Mouse (Mus musculus): ENCODE results near the gene Gpr4.
A peak's percentile ranks its signal among the peaks of the same experiment; 100 is the strongest.

The Gpr4 gene

DNA sequence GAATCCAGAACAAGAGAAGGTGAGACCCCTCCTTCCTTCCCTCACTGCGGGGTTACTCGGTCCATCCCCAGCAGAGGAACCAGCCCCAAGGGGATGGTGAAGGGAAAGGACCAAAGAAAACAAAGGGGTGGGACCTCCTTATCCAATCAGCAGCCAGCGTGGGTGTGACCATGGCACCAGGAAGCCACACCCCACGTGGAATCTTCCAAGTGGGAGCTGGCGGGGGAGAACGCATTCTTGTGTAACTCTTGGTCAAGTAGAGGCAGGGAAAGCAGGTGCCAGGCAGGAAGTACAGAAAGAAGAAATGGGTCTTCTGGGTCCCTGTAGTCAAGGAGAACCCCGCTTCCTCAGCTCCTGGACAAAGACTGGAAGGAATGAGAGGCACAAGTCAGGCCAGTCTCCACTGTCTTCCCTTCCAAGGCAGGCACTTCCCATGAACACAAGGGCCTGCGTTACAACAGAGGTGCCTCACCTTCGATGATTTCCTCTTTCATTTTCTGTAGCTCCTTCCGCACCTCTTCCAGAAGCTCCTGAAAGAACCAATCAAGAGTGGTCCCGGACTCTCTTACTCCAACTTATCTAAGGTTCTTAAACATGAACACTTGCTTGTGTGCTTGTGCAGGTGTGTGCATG lies 45.2 kb downstream of the Gpr4 start:
- DNase-seq (ENCODE audit: low read depth in 1 of 2, low spot score in 2 of 2) = peak; percentile 51 to 62

DNA sequence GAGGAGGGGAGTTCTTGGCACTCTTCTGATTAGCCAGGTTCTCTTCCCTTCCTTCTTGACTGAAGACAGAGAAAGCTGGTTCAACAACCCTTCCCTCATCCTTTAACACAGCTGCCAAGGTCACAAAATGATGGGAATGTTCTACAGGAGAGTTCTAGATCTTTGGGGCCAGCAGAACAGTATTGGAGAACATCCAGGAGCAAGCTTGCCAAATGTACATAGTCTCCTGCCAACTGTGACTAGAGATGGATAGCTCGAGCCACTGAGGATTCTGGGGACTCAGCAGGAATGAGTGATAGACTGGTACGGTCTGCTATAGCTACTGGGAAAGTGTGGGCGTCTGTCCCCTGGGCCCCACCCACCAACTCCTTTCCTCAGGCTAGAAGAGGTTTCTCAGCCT lies 46.0 kb downstream of the Gpr4 start:
- no peak for DNase-seq (ENCODE audit: low read depth in 1 of 2, low spot score in 2 of 2)

DNA sequence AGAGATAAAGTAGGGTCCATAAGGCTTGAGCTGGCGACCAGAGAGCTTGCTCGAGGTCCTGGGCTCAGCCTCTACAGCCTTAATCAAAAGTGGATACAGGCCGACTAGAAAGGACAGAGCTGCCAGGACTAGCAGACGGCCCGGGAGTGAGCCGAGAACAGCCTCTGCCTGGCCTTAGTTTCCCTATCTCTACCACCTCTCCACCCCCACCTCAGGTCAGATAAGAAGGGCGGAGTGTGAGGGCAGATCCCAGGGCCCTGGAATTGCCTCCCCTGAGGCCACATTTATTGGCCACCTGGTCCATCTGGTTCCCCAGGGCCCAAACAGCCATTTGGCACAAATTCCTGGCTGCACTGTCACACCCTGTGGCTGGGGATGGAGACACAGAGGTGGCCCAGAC lies 52.8 kb downstream of the Gpr4 start:
- DNase-seq (ENCODE audit: low read depth in 1 of 2, low spot score in 2 of 2) = no peak

DNA sequence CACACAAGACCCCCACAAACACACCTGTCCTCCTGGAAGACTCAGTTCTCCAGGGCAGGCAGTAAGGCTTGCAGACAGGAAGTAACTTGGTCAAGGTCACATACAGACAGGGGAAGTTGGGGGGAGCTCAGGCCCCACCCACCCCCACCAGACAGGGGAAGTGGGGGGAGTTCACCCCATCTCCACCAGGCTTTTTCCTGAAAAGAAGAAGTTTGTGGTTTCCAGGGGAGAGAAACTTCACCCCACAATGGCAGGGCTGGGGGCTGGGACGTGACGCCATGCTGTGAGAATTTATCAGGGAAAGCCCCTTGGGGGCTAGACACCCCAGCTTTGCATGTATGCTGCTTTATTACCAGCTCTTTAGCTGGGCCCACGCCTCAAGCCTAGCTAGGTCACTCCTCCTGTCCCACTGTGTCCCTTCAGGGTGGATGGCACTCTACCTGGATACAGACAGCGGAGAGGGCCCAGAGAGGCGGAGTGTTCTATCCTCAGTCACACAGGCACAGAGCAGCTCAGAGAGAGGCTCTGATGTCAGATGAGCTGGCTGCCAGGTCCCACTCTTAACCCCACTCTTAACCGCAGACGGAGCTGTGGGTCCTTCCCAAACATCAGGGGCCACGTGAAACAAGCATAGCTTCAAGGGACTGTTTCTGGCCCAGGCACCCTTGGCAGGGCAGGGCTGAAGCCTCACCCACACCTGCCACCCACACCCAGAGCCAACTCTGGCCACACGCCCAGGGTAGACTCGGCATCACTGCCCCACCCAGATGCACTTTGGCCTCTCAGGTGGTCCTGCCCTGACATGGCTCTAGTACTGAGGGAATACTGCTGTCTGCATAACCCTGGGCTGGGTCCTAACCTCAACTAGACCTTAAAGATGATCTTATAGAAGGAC lies 53.8 kb downstream of the Gpr4 start:
- peak; percentile 55 to 76 for DNase-seq (ENCODE audit: low read depth in 1 of 2, low spot score in 2 of 2)

DNA sequence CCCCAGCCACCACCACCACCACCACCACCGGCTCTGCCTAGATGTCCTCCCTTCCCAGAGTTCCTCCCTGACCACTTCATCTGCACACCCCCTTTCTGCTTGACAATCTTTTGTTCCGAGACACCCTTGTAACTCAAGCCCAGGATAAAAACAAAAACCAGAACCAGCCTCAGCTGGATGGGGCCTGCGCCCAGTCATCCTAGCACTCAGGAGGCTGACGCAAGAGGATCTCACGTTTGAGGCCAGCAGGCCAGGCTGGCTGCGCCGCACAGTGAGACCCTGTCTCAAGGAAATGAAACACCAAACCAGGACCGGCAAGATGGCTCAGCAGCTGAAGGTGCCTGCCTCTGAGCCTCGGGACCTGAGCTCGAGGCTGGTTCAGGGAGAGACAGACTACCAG lies 54.7 kb downstream of the Gpr4 start:
- DNase-seq (ENCODE audit: low read depth in 1 of 2, low spot score in 2 of 2) = no peak

GRCm38 (mm10) chr7:19268993-19269681 lies 56.8 kb downstream of the Gpr4 start:
- DNase-seq (ENCODE audit: low read depth in 1 of 2, low spot score in 2 of 2) = no peak

- DNase-seq (ENCODE audit: low read depth in 1 of 2, low spot score in 2 of 2) = no peak
Observed at GRCm38 (mm10) chr7:19269721-19270441, 57.5 kb downstream of the Gpr4 start.

- no peak for DNase-seq (ENCODE audit: low read depth in 1 of 2, low spot score in 2 of 2)
Observed at GRCm38 (mm10) chr7:19270509-19271237, 58.3 kb downstream of the Gpr4 start.

- DNase-seq (ENCODE audit: low read depth in 1 of 2, low spot score in 2 of 2) = peak; percentile 52 to 73
Observed at GRCm38 (mm10) chr7:19271238-19272172, 59.2 kb downstream of the Gpr4 start, which contains the start of gene Vasp. Gene Vasp (minus strand): TSS chr7:19271817.

DNA sequence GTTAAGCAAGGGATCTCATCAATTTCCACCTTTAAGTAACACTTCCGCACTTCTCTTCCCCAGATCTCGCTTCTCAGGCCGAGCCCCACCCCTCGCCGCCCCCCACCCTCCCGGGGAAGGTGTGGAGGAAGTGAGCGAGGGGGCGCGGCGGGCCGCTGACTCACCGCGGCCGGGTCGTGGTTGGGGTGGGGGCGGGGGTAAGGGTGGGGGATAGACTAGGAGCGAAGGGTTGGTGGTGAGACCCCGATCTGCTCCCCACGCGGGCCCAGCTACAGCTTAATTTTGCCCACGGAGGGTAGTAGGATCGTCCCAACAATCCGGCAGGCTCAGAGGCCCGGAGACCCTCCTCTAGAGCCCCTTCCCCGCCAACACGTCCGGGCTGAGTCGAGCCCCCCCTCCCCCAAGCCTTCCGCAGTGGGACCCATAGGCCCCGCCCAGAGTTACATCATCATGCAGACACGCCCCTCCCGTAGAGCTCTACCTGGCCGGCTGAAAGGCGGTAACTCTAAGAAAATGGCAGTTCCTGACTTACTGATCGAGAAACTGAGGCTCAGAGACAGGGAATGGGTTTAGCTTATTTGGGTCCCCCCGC lies 59.9 kb downstream of the Gpr4 start:
- peak in 1 of 2 experiments; percentile 34 for DNase-seq (ENCODE audit: low read depth in 1 of 2, low spot score in 2 of 2)

Data from monocyte, adult 2 months (primary cell).